Mouse (Mus musculus) liver, embryonic 16.5 days (tissue): ENCODE measurements around the gene Vdac2. TPM values are rescaled to one million over a fixed set of nuclear protein-coding genes. Genes with fewer than 3 reads are reported as not detected.

Experiments
- ATAC-seq: fragments of 200-750 bp; cut with Nextera tagmentation; 2 replicates; pipeline ENCODE4 v1.8.0; 2017; ENCODE audit warnings: low read depth, mild to moderate bottlenecking, moderate number of reproducible peaks, moderate library complexity
- H3K27ac ChIP-seq: fragments of 300-500 bp; sonication (generic); 2 replicates; pipeline ENCODE4 v1.5.1; 2014; ENCODE audit warnings: mild to moderate bottlenecking, low read length
- H3K27me3 ChIP-seq: fragments of 300-500 bp; sonication (generic); 2 replicates; pipeline ENCODE4 v1.6.1; 2014; ENCODE audit warnings: low read depth, low read length, mixed read lengths; ENCODE audit not compliant: control insufficient read depth, insufficient read depth
- H3K36me3 ChIP-seq: fragments of 300-500 bp; sonication (generic); 2 replicates; pipeline ENCODE4 v1.6.1; 2014; ENCODE audit warnings: mild to moderate bottlenecking; ENCODE audit not compliant: control insufficient read depth, insufficient read depth
- H3K4me1 ChIP-seq: fragments of 300-500 bp; sonication (generic); 2 replicates; pipeline ENCODE4 v1.6.1; 2014; ENCODE audit warnings: low read depth, low read length, mixed read lengths; ENCODE audit not compliant: control insufficient read depth
- H3K4me2 ChIP-seq: fragments of 300-500 bp; sonication (generic); 2 replicates; pipeline ENCODE4 v1.6.1; 2014; ENCODE audit warnings: low read depth, low read length, mixed read lengths
- H3K4me3 ChIP-seq: fragments of 300-500 bp; sonication (generic); 2 replicates; pipeline ENCODE4 v1.5.1; 2014; ENCODE audit warnings: low read depth, mild to moderate bottlenecking, low read length
- H3K9ac ChIP-seq: fragments of 300-500 bp; sonication (generic); 2 replicates; pipeline ENCODE4 v1.6.1; 2014; ENCODE audit warnings: low read depth, low read length
- H3K9me3 ChIP-seq: fragments of 300-500 bp; sonication (generic); replicated peaks from 2 replicates; pipeline ENCODE4 v1.6.1; 2016; ENCODE audit warnings: low read length; ENCODE audit not compliant: control insufficient read depth
- WGBS: fragments of 180-500 bp; shearing (Covaris S2); extraction: QIAGEN DNeasy Blood & Tissue Kit; methylation state at CpG from one replicate; pipeline ENCODE4 v1.1.7; 2014; ENCODE audit not compliant: insufficient replicate concordance; 5-methylcytosine and 5-hydroxymethylcytosine counted together
- polyA plus RNA-seq: library from polyadenylated mRNA; unstranded; fragments of >200 nt; fragmentation: Nextera tagmentation; extraction: Ambion mirVana; gene quantifications from 2 replicates; pipeline ENCODE4 v1.2.1, GENCODE M21; 2015

Gene Vdac2
- polyA plus RNA-seq, 1 experiment from 2014 or later: 98.4 TPM

- WGBS: 66% methylated on average over 7 of the region's 7 CpGs
- Histone ChIP-seq H3K27ac (no peak overlapping the region; the same call in 1 of the 2 replicates), H3K27me3 (no peaks in the 10 kb centered on the region), H3K36me3 (no peaks in the 10 kb centered on the region), H3K4me2 (no peak overlapping the region), H3K4me1 (peaks cover 34% of the 10 kb centered on the region), H3K9ac (no peak overlapping the region), H3K4me3 (no peak overlapping the region), H3K9me3 (no peaks in the 10 kb centered on the region)
- ATAC-seq: no peak
Observed at GRCm38 (mm10) chr14:21823897-21824296, 1.1 kb upstream of the Vdac2 start.

DNA sequence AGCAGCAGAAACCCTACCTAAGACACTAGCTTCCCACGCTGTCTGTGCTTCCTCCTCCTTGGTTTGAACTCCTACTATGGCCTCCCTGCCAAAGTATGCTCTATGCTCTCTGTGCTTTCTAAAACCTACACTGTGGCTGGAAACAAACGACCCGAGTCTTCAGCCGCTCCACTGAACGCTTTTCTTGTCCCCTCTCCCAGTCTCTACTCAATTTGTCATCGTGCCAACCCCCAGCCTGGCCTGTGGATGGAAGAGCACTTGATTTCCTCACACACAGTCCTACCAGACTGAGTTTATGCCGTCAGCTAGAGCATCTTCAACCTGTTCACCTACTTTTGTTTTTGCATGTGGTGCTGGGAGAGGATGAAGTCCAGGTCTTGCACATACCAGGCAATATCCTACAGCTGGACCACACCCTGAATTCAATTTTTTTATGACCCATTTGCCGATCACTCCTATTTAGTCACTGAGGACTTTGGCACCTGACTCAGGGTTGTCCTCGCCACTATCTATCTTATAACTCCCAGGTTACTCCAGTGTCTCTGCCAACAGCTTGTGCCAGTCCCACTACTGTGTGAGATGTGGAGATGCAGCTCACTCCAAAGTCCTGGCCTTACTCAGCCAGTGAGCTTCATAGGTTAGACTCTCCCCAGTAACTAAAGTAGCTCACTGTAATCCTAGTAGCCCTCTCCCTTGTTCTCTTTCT is 901 bp downstream of the Vdac2 start:
- WGBS: 69% methylated on average over 9 of the region's 9 CpGs
- Histone ChIP-seq H3K4me1 (peaks cover 48% of the 10 kb centered on the region), H3K4me3 (no peak overlapping the region), H3K9me3 (no peaks in the 10 kb centered on the region), H3K36me3 (no peaks in the 10 kb centered on the region), H3K9ac (no peak overlapping the region), H3K27ac (no peak overlapping the region; the same call in 1 of the 2 replicates), H3K27me3 (no peaks in the 10 kb centered on the region), H3K4me2 (no peak overlapping the region)
- no peak for ATAC-seq

GRCm38 (mm10) chr14:21830876-21831767 is 6.1 kb downstream of the Vdac2 start:
- H3K9me3 ChIP-seq: no peaks in the 10 kb centered on the region
- H3K4me2 ChIP-seq: peak overlapping the region; percentile 71
- peak overlapping the region; percentile 94 for H3K4me3 ChIP-seq
- H3K27me3 ChIP-seq: no peaks in the 10 kb centered on the region
- under 1% methylated on average over 70 of the region's 73 CpGs for WGBS
- H3K9ac ChIP-seq: peak overlapping the region; percentile 92
- ATAC-seq: peak; percentile 96
- H3K4me1 ChIP-seq: peaks cover 38% of the 10 kb centered on the region
- peaks cover 8% of the 10 kb centered on the region for H3K36me3 ChIP-seq
- H3K27ac ChIP-seq: peak overlapping the region; percentile 89

GRCm38 (mm10) chr14:21831830-21832403 is 6.9 kb downstream of the Vdac2 start:
- Histone ChIP-seq H3K9ac (peak overlapping the region; percentile 92), H3K4me2 (peak overlapping the region; percentile 71), H3K36me3 (peaks cover 11% of the 10 kb centered on the region), H3K4me3 (peak overlapping the region; percentile 94), H3K27ac (peak overlapping the region; percentile 89), H3K4me1 (peaks cover 31% of the 10 kb centered on the region), H3K9me3 (no peaks in the 10 kb centered on the region), H3K27me3 (no peaks in the 10 kb centered on the region)
- under 1% methylated on average over 28 of the region's 28 CpGs for WGBS
- no peak for ATAC-seq

- no peak overlapping the region for H3K4me3 ChIP-seq
- no peak overlapping the region for H3K27ac ChIP-seq
- H3K4me1 ChIP-seq: peaks cover 11% of the 10 kb centered on the region
- no peak overlapping the region for H3K9ac ChIP-seq
- H3K9me3 ChIP-seq: no peaks in the 10 kb centered on the region
- peaks cover 55% of the 10 kb centered on the region for H3K36me3 ChIP-seq
- no peaks in the 10 kb centered on the region for H3K27me3 ChIP-seq
- 75% methylated on average over 8 of the region's 8 CpGs for WGBS
- no peak overlapping the region for H3K4me2 ChIP-seq
- ATAC-seq: no peak
Observed at GRCm38 (mm10) chr14:21838336-21839017, 13.4 kb downstream of the Vdac2 start.

DNA sequence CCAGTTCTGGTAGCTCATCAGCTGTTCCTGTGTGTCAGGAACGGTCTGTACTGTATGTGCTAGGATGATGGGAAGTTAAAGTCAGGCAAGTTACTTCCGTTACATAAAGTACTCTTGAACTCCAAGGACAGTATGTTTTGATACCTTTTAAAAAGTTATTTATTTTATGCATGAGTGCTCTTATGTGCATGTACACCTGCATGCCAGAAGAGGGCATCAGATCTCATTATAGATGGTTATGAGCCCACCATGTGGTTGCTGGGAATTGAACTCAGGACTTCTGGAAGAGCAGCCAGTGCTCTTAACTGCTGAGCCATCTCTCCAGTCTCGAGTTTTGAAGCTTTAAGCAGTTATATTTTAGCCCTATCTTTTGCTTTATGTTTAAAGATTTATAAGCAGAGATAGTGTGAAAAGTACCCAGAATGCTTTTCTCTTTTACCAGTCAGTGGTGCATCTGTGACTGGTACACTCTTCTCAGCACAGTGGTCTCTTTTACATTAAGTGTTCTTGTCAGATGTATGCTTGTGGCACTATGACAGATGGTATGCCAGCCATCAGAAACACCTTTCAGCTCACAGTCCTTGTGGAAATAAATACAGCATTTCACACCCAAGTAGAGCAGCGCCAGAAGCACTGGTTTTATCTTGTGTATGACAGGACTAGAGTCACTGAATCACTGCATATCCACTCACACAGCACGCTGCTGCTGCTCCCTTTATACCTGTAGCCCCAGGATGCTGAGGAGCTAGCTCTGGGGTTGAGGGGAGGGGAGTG is 17.0 kb downstream of the Vdac2 start:
- H3K4me1 ChIP-seq: peaks cover 22% of the 10 kb centered on the region
- peaks cover 68% of the 10 kb centered on the region for H3K36me3 ChIP-seq
- H3K9me3 ChIP-seq: no peaks in the 10 kb centered on the region
- WGBS: 71% methylated on average over 5 of the region's 5 CpGs
- no peak overlapping the region for H3K4me2 ChIP-seq
- ATAC-seq: no peak
- H3K4me3 ChIP-seq: no peak overlapping the region
- no peak overlapping the region for H3K27ac ChIP-seq
- H3K9ac ChIP-seq: no peak overlapping the region
- no peaks in the 10 kb centered on the region for H3K27me3 ChIP-seq

- Histone ChIP-seq H3K36me3 (peaks cover 59% of the 10 kb centered on the region), H3K4me1 (peaks cover 34% of the 10 kb centered on the region)
- 52% methylated on average over 6 of the region's 6 CpGs for WGBS
Observed at GRCm38 (mm10) chr14:21843263-21843662, 18.2 kb downstream of the Vdac2 start.

GRCm38 (mm10) chr14:21846827-21847380 is 21.9 kb downstream of the Vdac2 start:
- Histone ChIP-seq H3K27ac (no peak overlapping the region), H3K4me2 (peak overlapping the region; percentile 92), H3K9ac (no peak overlapping the region), H3K27me3 (no peaks in the 10 kb centered on the region), H3K4me3 (peak overlapping the region; percentile 72), H3K36me3 (peaks cover 34% of the 10 kb centered on the region), H3K9me3 (no peaks in the 10 kb centered on the region), H3K4me1 (peaks cover 67% of the 10 kb centered on the region)
- WGBS: 14% methylated on average over 10 of the region's 10 CpGs
- ATAC-seq: no peak

More at GRCm38 (mm10) chr14:21843263-21843662, 18.2 kb downstream of the Vdac2 start:
- H3K9me3 ChIP-seq: no peaks in the 10 kb centered on the region
- H3K4me3 ChIP-seq: no peak overlapping the region
- no peaks in the 10 kb centered on the region for H3K27me3 ChIP-seq
- ATAC-seq: no peak
- H3K27ac ChIP-seq: peak overlapping the region; percentile 22
- no peak overlapping the region for H3K4me2 ChIP-seq
- H3K9ac ChIP-seq: peak overlapping the region; percentile 5; the same call in 1 of the 2 replicates
